Mouse (Mus musculus) intestine, embryonic 14.5 days (tissue): ENCODE measurements around the gene Farsb. TPM values are rescaled to one million over a fixed set of nuclear protein-coding genes. Genes with fewer than 3 reads are reported as not detected.
"Not testable (repeated sequence)": the region's sequence is repeated elsewhere in the genome, so short reads cannot be mapped to it uniquely, and the experiment has no call there.

Source experiments
- ATAC-seq: fragments of 200-750 bp; cut with Nextera tagmentation; replicated peaks from 2 replicates; pipeline ENCODE4 v1.8.0; 2017; ENCODE audit warnings: low read depth, moderate number of reproducible peaks, moderate TSS enrichment, moderate library complexity; ENCODE audit not compliant: low FRiP score, low TSS enrichment
- DNase-seq: peaks from one replicate; pipeline ENCODE4 v3.0.0-alpha.2; 2018; ENCODE audit warnings: low spot score
- H3K27ac ChIP-seq: fragments of 300-500 bp; sonication (generic); 2 replicates; pipeline ENCODE4 v1.5.1; 2014; ENCODE audit warnings: low read depth, mild to moderate bottlenecking, control low read depth
- H3K27me3 ChIP-seq: fragments of 300-500 bp; sonication (generic); replicated peaks from 2 replicates; pipeline ENCODE4 v1.6.1; 2014; ENCODE audit warnings: low read length, control low read depth; ENCODE audit not compliant: control insufficient read depth, insufficient read depth
- H3K36me3 ChIP-seq: fragments of 300-500 bp; sonication (generic); 2 replicates; pipeline ENCODE4 v1.6.1; 2014; ENCODE audit warnings: low read length, control low read depth; ENCODE audit not compliant: control insufficient read depth, insufficient read depth
- H3K4me1 ChIP-seq: fragments of 300-500 bp; sonication (generic); replicated peaks from 2 replicates; pipeline ENCODE4 v1.6.1; 2014; ENCODE audit warnings: low read length, control low read depth, mixed read lengths; ENCODE audit not compliant: control insufficient read depth, insufficient read depth
- H3K4me2 ChIP-seq: fragments of 300-500 bp; sonication (generic); 2 replicates; pipeline ENCODE4 v1.6.1; 2014; ENCODE audit warnings: low read length
- H3K4me3 ChIP-seq: fragments of 300-500 bp; sonication (generic); 2 replicates; pipeline ENCODE4 v1.5.1; 2014; ENCODE audit warnings: low read depth, low read length, control low read depth, mixed read lengths
- H3K9ac ChIP-seq: fragments of 300-500 bp; sonication (generic); 2 replicates; pipeline ENCODE4 v1.6.1; 2014; ENCODE audit warnings: mild to moderate bottlenecking, low read length
- H3K9me3 ChIP-seq: fragments of 300-500 bp; sonication (generic); 2 replicates; pipeline ENCODE4 v1.6.1; 2016; ENCODE audit warnings: low read length, control low read depth; ENCODE audit not compliant: control insufficient read depth
- WGBS: fragments of 180-500 bp; shearing (Covaris S2); extraction: QIAGEN DNeasy Blood & Tissue Kit; methylation state at CpG from one replicate; pipeline ENCODE4 v1.1.7; 2014; 5-methylcytosine and 5-hydroxymethylcytosine counted together
- polyA plus RNA-seq: library from polyadenylated mRNA; unstranded; fragments of >200 nt; fragmentation: Nextera tagmentation; extraction: Ambion mirVana; gene quantifications from 2 replicates; pipeline ENCODE4 v1.2.1, GENCODE M21; 2014

Farsb gene
- polyA plus RNA-seq, 1 experiment from 2014 or later: 177 TPM

DNA sequence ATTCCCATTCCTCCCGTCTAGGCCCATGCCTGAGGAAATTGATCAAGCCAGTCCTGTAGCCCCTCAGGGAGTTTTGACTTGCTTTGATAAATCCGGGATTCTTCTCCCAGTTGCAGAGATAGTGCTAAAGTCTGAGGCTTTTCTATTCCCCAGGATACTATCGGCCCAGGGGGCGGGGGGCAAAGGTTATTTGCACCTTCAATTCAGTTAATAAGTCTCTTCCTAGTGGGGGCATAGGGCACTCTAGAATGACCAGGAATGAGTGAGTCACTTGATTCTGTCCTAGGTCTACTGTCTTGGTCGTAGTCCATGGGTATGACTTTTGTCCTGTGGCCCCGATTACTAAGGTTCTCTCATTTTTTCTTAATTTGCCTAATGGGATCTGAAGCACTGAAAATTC is 13.8 kb upstream of the Farsb start:
- no peak overlapping the region for H3K27ac ChIP-seq

DNA sequence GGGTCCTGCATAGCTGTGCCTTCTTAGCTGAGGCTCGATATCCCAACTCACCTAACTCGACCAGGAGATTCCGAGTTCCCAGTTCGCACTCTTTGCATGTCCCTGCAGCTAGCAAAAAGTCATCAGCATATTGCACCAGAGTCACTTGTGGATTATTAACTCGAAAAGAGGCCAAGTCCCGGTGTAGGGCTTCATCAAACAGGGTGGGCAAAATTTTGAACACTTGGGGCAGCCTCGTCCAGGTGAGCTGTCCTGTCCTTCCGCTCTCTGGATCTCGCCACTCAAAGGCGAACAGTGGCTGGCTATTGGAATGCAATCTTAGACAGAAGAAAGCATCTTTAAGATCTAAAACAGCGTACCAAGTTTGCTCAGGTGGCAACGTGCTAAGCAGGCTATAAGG is 13.2 kb upstream of the Farsb start:
- not testable (repeated sequence) for H3K4me1 ChIP-seq, ATAC-seq, H3K9me3 ChIP-seq, H3K27me3 ChIP-seq, H3K36me3 ChIP-seq, H3K27ac ChIP-seq, H3K4me2 ChIP-seq, H3K9ac ChIP-seq, H3K4me3 ChIP-seq
- 88% methylated on average over 12 of the region's 12 CpGs for WGBS
- DNase-seq: peak; percentile 32

More for the DNA sequence above, 13.8 kb upstream of the Farsb start:
- WGBS: 90% methylated on average over 6 of the region's 6 CpGs
- no peaks in the 10 kb centered on the region for H3K4me1 ChIP-seq
- no peaks in the 10 kb centered on the region for H3K27me3 ChIP-seq
- ATAC-seq (no peak), DNase-seq (peak; percentile 12)
- no peak overlapping the region for H3K9ac ChIP-seq
- no peak overlapping the region for H3K4me2 ChIP-seq
- H3K4me3 ChIP-seq: no peak overlapping the region
- no peaks in the 10 kb centered on the region for H3K9me3 ChIP-seq
- no peaks in the 10 kb centered on the region for H3K36me3 ChIP-seq

DNA sequence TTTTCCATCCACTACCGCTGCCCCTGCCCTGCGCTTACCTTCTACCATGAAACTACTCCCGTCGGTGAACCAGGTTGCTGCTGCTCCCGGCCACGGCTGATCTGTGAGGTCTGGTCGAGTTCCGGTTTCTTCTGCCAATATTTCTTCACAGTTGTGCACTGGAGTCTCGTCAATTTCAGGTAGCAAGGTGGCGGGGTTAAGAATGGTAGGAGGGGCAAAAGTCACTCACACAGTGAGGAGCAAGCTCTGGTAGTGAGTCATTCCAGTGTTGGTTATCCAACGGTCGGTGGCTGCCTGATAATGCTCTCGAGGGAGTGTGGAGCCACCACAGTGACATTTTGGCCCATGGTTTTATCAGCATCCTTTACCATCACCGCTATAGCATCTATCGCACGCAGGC is 12.3 kb upstream of the Farsb start:
- H3K36me3 ChIP-seq: no peaks in the 10 kb centered on the region
- no peaks in the 10 kb centered on the region for H3K9me3 ChIP-seq
- H3K4me3 ChIP-seq: no peak overlapping the region
- H3K27me3 ChIP-seq: no peaks in the 10 kb centered on the region
- ATAC-seq: no peak
- DNase-seq: peak; percentile 45
- H3K27ac ChIP-seq: no peak overlapping the region
- WGBS: 91% methylated on average over 16 of the region's 16 CpGs
- no peaks in the 10 kb centered on the region for H3K4me1 ChIP-seq
- no peak overlapping the region for H3K4me2 ChIP-seq
- H3K9ac ChIP-seq: no peak overlapping the region

DNA sequence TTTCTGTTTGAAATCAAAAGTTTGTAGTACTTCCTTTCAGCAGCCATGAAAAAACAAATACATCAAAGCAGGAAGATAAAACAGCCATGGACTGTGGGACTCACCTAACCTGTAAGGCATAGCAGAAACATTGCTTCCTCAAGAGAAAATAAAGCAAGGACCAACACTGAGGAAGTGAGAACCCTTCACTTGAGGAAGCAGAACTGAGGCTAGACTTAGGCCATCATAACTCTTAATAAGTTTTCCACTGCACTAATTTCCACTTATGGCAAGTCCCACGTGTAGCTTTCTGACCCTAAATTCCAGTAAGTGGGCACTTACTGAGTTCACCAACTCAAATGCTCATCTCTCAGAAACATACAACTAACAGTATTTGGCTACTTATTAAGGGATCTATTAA is 1.4 kb upstream of the Farsb start:
- no peaks in the 10 kb centered on the region for H3K27me3 ChIP-seq
- H3K9me3 ChIP-seq: no peaks in the 10 kb centered on the region
- no peak for DNase-seq
- WGBS: 59% methylated on average over 1 of the region's 1 CpGs
- H3K36me3 ChIP-seq: no peaks in the 10 kb centered on the region
- ATAC-seq: no peak
- no peak overlapping the region for H3K27ac ChIP-seq
- H3K9ac ChIP-seq: no peak overlapping the region
- H3K4me2 ChIP-seq: no peak overlapping the region
- H3K4me1 ChIP-seq: peaks cover 6% of the 10 kb centered on the region
- no peak overlapping the region for H3K4me3 ChIP-seq

DNA sequence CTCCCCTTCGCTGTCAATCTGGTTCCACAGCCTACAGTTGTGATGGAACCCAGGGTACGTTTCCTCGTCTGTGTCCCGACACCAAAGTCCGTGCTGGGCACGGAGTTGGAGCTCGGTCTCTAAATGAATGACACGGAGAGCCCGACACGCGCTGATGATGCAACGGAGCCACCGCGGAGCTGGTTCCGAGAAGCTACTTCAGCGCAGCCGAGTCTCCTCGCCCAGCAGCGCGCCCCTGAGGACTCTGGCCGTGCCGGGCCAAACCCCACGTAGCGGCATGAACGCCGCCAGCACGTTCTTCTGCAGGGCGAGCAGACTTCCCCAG is 308 bp downstream of the Farsb start:
- under 1% methylated on average over 28 of the region's 28 CpGs for WGBS
- Histone ChIP-seq H3K9ac (peak overlapping the region; percentile 82), H3K4me1 (peaks cover 6% of the 10 kb centered on the region), H3K4me2 (peak overlapping the region; percentile 83), H3K36me3 (no peaks in the 10 kb centered on the region), H3K4me3 (peak overlapping the region; percentile 89), H3K27me3 (no peaks in the 10 kb centered on the region), H3K27ac (peak overlapping the region; percentile 79), H3K9me3 (no peaks in the 10 kb centered on the region)
- no peak; the same call in none of the 2 replicates for ATAC-seq
- DNase-seq: no peak

DNA sequence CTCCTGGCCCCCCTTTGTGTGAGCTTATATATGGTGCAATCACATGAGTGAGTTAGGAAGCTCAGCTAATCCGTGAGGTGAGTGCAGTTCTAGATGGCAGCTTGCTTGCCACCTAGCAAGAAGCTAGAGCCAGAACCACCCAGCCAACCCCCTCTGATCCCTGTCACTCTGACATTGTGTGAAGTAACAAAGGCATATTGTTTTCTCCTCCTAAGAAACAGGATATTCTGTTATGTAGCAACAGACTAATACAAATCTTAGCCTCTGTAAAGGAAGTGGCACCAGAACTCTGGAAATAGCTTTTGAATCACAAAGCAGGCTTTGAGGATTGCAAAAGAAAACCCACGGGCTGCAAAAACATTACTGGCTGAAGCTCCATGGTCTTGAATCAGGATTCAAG is 4.3 kb downstream of the Farsb start:
- H3K9ac ChIP-seq: no peak overlapping the region
- H3K36me3 ChIP-seq: peaks cover 24% of the 10 kb centered on the region
- no peaks in the 10 kb centered on the region for H3K9me3 ChIP-seq
- ATAC-seq (no peak), DNase-seq (no peak)
- no peak overlapping the region for H3K4me2 ChIP-seq
- WGBS: 57% methylated on average over 2 of the region's 2 CpGs
- H3K27me3 ChIP-seq: no peaks in the 10 kb centered on the region
- peaks cover 6% of the 10 kb centered on the region for H3K4me1 ChIP-seq
- peak overlapping the region; percentile 54; the same call in 1 of the 2 replicates for H3K27ac ChIP-seq
- no peak overlapping the region for H3K4me3 ChIP-seq

DNA sequence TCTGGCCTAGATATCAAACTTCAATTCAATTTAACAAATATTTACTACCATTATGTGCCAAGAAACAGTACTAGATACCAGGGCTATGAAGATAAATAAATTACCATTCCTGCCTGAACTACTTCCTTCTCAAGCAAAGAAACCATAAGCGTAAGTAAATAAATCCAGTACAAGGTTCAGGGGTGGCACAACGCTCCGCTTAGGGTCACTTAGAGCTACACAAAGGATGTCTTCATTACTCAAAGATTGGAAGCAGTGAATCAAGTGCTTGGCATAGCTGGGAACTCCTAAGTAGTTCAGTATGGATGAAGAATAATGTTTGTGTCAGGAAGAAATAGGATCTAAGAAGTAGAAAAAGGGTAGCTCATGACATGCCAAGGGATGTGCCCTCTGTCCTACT is 5.3 kb downstream of the Farsb start:
- Histone ChIP-seq H3K4me2 (no peak overlapping the region), H3K9ac (no peak overlapping the region), H3K27me3 (no peaks in the 10 kb centered on the region), H3K9me3 (no peaks in the 10 kb centered on the region), H3K4me3 (no peak overlapping the region), H3K4me1 (peaks cover 6% of the 10 kb centered on the region), H3K27ac (peak overlapping the region; percentile 54), H3K36me3 (peaks cover 30% of the 10 kb centered on the region)
- 69% methylated on average over 3 of the region's 3 CpGs for WGBS
- peak; percentile 82 for ATAC-seq
- DNase-seq: no peak

DNA sequence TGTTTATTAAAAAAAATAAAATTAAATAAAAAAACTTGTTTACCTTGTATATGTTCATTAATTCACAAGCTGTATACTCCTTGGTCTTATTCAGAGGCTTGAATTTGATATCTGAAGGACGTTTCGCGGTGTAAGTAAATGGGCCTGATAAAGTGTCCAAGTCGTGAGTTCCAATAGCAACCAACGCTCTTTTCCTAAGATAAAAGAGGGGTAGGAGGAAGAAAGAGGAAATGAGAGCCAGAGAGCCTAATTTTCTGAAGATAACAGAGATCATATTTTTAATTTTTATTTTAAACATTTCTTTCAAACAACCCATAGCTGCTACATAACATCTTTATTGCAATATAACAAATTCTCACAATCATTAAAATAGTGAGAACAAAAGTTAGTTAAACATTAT is 16.3 kb downstream of the Farsb start:
- Histone ChIP-seq H3K9me3 (no peaks in the 10 kb centered on the region), H3K4me3 (no peak overlapping the region), H3K27me3 (no peaks in the 10 kb centered on the region), H3K4me2 (no peak overlapping the region), H3K27ac (no peak overlapping the region), H3K36me3 (peaks cover 86% of the 10 kb centered on the region), H3K9ac (no peak overlapping the region), H3K4me1 (no peaks in the 10 kb centered on the region)
- WGBS: 90% methylated on average over 5 of the region's 5 CpGs
- no peak for ATAC-seq
- DNase-seq: no peak

DNA sequence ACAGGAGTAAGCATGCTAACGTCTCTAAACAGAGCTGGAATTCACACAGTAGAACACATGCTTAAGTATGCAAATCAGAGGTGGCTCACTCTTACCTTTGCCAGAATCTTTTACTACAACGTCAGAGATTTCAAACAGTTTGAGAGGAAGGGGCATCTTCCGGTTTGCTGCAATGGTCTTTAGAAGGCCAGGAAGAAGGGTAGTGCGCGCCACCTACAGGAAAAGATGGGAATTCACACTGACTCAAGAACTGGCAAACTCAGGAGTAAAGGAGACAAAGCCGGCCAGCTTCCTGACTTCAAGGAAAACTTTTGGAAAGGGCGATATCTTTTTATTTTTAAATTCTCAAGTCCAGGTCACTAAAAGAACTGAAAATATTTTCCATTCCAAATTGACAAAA is 34.0 kb downstream of the Farsb start:
- DNase-seq (no peak), ATAC-seq (no peak)
- 35% methylated on average over 7 of the region's 7 CpGs for WGBS
- H3K27ac ChIP-seq: no peak overlapping the region
- no peaks in the 10 kb centered on the region for H3K9me3 ChIP-seq
- no peak overlapping the region for H3K4me2 ChIP-seq
- H3K9ac ChIP-seq: no peak overlapping the region
- H3K36me3 ChIP-seq: peaks cover 89% of the 10 kb centered on the region
- H3K4me3 ChIP-seq: no peak overlapping the region
- no peaks in the 10 kb centered on the region for H3K4me1 ChIP-seq
- H3K27me3 ChIP-seq: no peaks in the 10 kb centered on the region
